9 mouse cellular contexts compared by ENCODE assay signal in genomic region chr4:127640251-127641085, GRCm38 (mm10).
DNase-seq lines count a peak whose midpoint lies in the region; ATAC-seq and TF ChIP-seq lines count a peak whose summit lies in the region.
"Had no signal": no experiment of that assay in that cellular context is flagged by ENCODE, and none has a peak within 500 bp of the region (broad histone marks: within the 10 kb centered on the region; RNA-seq: fewer than 3 reads in every experiment).

No protein-coding gene starts in this region.

- DNase-seq in kidney, postnatal 0 days (ENCODE audit: low spot score): peak; percentile 12
- DNase-seq in kidney, adult 8-10 months: no peak
- DNase-seq in frontal cortex, postnatal 14 days (ENCODE audit: low spot score in 2 of 2): peak; percentile 39 to 58
- DNase-seq in left cerebral cortex, postnatal 14 days (ENCODE audit: low spot score in 2 of 2): peak; percentile 64 to 86
- peak; percentile 83 for DNase-seq in retina, postnatal 1 day
- no peak for DNase-seq in thymus, postnatal 25 days
- no peak for DNase-seq in adrenal gland, postnatal 25 days
- no peak for DNase-seq in adrenal gland, adult 2 months

- no peaks in the 10 kb centered on the region for H3K4me1 ChIP-seq in kidney, postnatal 0 days (replicated peaks; ENCODE audit: insufficient read depth, low read length)

- no peak for ATAC-seq in kidney, postnatal 0 days (replicated peaks; ENCODE audit: low FRiP score, low read depth)

- intact Hi-C loops in left cerebral cortex, postnatal 14 days (cut with DNase I): loop anchor here (5.0 kb wide), 1 partner anchor 177 kb away; no protein-coding TSS in a partner anchor

- no peak overlapping the region for H3K9ac ChIP-seq in kidney, postnatal 0 days (ENCODE audit: low read depth, low read length)
- H3K9ac ChIP-seq: heart, embryonic 13.5 days had no signal

- H3K4me2 ChIP-seq in kidney, postnatal 0 days (ENCODE audit: low read length): no peak overlapping the region
- H3K4me2 ChIP-seq: heart, embryonic 13.5 days had no signal

- no peak overlapping the region for H3K27ac ChIP-seq in kidney, postnatal 0 days
- H3K27ac ChIP-seq: heart, embryonic 13.5 days had no signal

- no peak overlapping the region for H3K4me3 ChIP-seq in kidney, postnatal 0 days (replicated peaks; ENCODE audit: low read depth, low read length)
- H3K4me3 ChIP-seq: heart, embryonic 13.5 days had no signal

- H3K9me3 ChIP-seq in kidney, postnatal 0 days (replicated peaks; ENCODE audit: low read length): no peaks in the 10 kb centered on the region
- H3K9me3 ChIP-seq: heart, embryonic 13.5 days had no signal

- 47% methylated on average over 14 of the region's 14 CpGs for WGBS in kidney, postnatal 0 days

- no peaks in the 10 kb centered on the region for H3K36me3 ChIP-seq in kidney, postnatal 0 days (ENCODE audit: insufficient read depth, low read length)
- H3K36me3 ChIP-seq: heart, embryonic 13.5 days had no signal

- no peak for TF ChIP-seq CTCF in kidney, postnatal 0 days (IDR thresholded peaks at IDR 0.05; ENCODE audit: low read depth)

- no peaks in the 10 kb centered on the region for H3K27me3 ChIP-seq in kidney, postnatal 0 days (ENCODE audit: insufficient read depth, low read length)
- H3K27me3 ChIP-seq: heart, embryonic 13.5 days had no signal

Comparison
In these comparisons a context has a peak if more than half of its experiments do, and no peak if none do; other contexts are left out.
1. DNase-seq: peak in kidney, postnatal 0 days (single experiment), frontal cortex, postnatal 14 days (2 of 2), left cerebral cortex, postnatal 14 days (2 of 2) and retina, postnatal 1 day (single experiment); none in kidney, adult 8-10 months (0 of 2), thymus, postnatal 25 days (single experiment), adrenal gland, postnatal 25 days (single experiment) and adrenal gland, adult 2 months (single experiment).